In genomic region chr2:35671980-35672910, GRCm38 (mm10) we compare ENCODE assay signal across 8 mouse cellular contexts.
A peak's percentile ranks its signal among the peaks of the same experiment; 100 is the strongest.
DNase-seq lines count a peak whose midpoint lies in the region; ATAC-seq and TF ChIP-seq lines count a peak whose summit lies in the region.

No protein-coding gene starts in this region.

- no peak for DNase-seq in layer of hippocampus, adult 2 months (ENCODE audit: low spot score in 2 of 2)
- DNase-seq in layer of hippocampus, adult 11-12 months (ENCODE audit: low spot score) = no peak
- DNase-seq in heart, embryonic 10.5 days (ENCODE audit: low spot score) = no peak
- DNase-seq in kidney, postnatal 36 days = peak; percentile 59 to 75
- no peak for DNase-seq in layer of hippocampus, postnatal 10 days (ENCODE audit: low spot score in 2 of 2)
- DNase-seq in left cerebral cortex, postnatal 10 days (ENCODE audit: extremely low spot score in 1 of 2, low spot score in 2 of 2) = no peak

- no peaks in the 10 kb centered on the region for H3K9me3 ChIP-seq in heart, embryonic 10.5 days
- H3K9me3 ChIP-seq in stomach, embryonic 16.5 days (replicated peaks; ENCODE audit: control insufficient read depth, low read length) = no peaks in the 10 kb centered on the region
- no peaks in the 10 kb centered on the region for H3K9me3 ChIP-seq in forebrain, embryonic 15.5 days

- H3K9ac ChIP-seq in stomach, embryonic 16.5 days (ENCODE audit: low read length) = no peak overlapping the region
- H3K9ac ChIP-seq in forebrain, embryonic 15.5 days (replicated peaks) = no peak overlapping the region

- H3K27me3 ChIP-seq in heart, embryonic 10.5 days (ENCODE audit: insufficient read depth, poor library complexity, severe bottlenecking) = no peaks in the 10 kb centered on the region
- no peaks in the 10 kb centered on the region for H3K27me3 ChIP-seq in stomach, embryonic 16.5 days (ENCODE audit: control insufficient read depth, insufficient read depth, low read length)
- H3K27me3 ChIP-seq in forebrain, embryonic 15.5 days = no peaks in the 10 kb centered on the region

- peak; percentile 26; the same call in 1 of the 2 replicates for ATAC-seq in stomach, embryonic 16.5 days (ENCODE audit: insufficient read depth, low FRiP score)
- ATAC-seq in forebrain, embryonic 15.5 days (replicated peaks) = no peak

- no peak overlapping the region for H3K4me3 ChIP-seq in layer of hippocampus, adult 2 months
- H3K4me3 ChIP-seq in heart, embryonic 10.5 days = no peak overlapping the region
- H3K4me3 ChIP-seq in stomach, embryonic 16.5 days (replicated peaks; ENCODE audit: low read length) = no peak overlapping the region
- no peak overlapping the region for H3K4me3 ChIP-seq in forebrain, embryonic 15.5 days

- intact Hi-C loops in left cerebral cortex, postnatal 10 days (cut with DNase I) = no loop called here

- H3K4me2 ChIP-seq in stomach, embryonic 16.5 days (ENCODE audit: low read depth, low read length) = no peak overlapping the region
- H3K4me2 ChIP-seq in forebrain, embryonic 15.5 days (replicated peaks) = no peak overlapping the region

- H3K36me3 ChIP-seq in heart, embryonic 10.5 days = peaks cover 39% of the 10 kb centered on the region
- H3K36me3 ChIP-seq in stomach, embryonic 16.5 days (ENCODE audit: control insufficient read depth, insufficient read depth, low read length) = no peaks in the 10 kb centered on the region
- H3K36me3 ChIP-seq in forebrain, embryonic 15.5 days = no peaks in the 10 kb centered on the region

- H3K27ac ChIP-seq in layer of hippocampus, adult 2 months = peak overlapping the region; percentile 68
- peak overlapping the region; percentile 47; the same call in 1 of the 2 replicates for H3K27ac ChIP-seq in heart, embryonic 10.5 days
- peak overlapping the region; percentile 66 for H3K27ac ChIP-seq in stomach, embryonic 16.5 days (ENCODE audit: low read length)
- H3K27ac ChIP-seq in forebrain, embryonic 15.5 days (replicated peaks) = no peak overlapping the region

- 76% methylated on average over 9 of the region's 9 CpGs for WGBS in heart, embryonic 10.5 days
- WGBS in stomach, embryonic 16.5 days = 55% methylated on average over 9 of the region's 9 CpGs
- WGBS in forebrain, embryonic 15.5 days = 60% methylated on average over 9 of the region's 9 CpGs

- peaks cover 96% of the 10 kb centered on the region for H3K4me1 ChIP-seq in heart, embryonic 10.5 days
- H3K4me1 ChIP-seq in stomach, embryonic 16.5 days (ENCODE audit: control insufficient read depth, insufficient read depth, low read length) = peaks cover 90% of the 10 kb centered on the region
- H3K4me1 ChIP-seq in forebrain, embryonic 15.5 days = peaks cover 88% of the 10 kb centered on the region

- TF ChIP-seq CTCF in layer of hippocampus, adult 2 months (conservative IDR thresholded peaks at IDR 0.05) = no peak

Comparison
In these comparisons a context has a peak if more than half of its experiments do, and no peak if none do; other contexts are left out.
1. DNase-seq: peak in kidney, postnatal 36 days (2 of 2); none in layer of hippocampus, adult 2 months (0 of 2), layer of hippocampus, adult 11-12 months (single experiment), heart, embryonic 10.5 days (single experiment), layer of hippocampus, postnatal 10 days (0 of 2) and left cerebral cortex, postnatal 10 days (0 of 2).